Mouse (Mus musculus) adrenal gland, postnatal 4 days (tissue): ENCODE data around the gene Fkbpl. TPM values are rescaled to one million over a fixed set of nuclear protein-coding genes. Genes with fewer than 3 reads are reported as not detected.

ENCODE experiments used
- DNase-seq, 2 experiments: peaks; one replicate each; pipeline ENCODE4 v3.0.0; 2021 to 2022; ENCODE audit warnings: low spot score in 2 of 2, mixed read lengths in 2 of 2
- long read RNA-seq, 2 experiments: library from polyadenylated mRNA; stranded (forward); transcript quantifications; one replicate each; pipeline ENCODE4 v2.0.0; 2021
- total RNA-seq, 2 experiments: library from RNA; stranded (reverse); gene quantifications; 2 replicates each; pipeline ENCODE4 v1.2.3; 2021

Fkbpl gene
- total RNA-seq = 10 to 100 TPM; 13.2 to 16.3 TPM
- long read RNA-seq, experiment 1, transcript Fkbpl-201 (2 exons, 1,270 nt) = major isoform, 5 of 6 reads
- long read RNA-seq, experiment 1, partial matches to known transcripts = 0 of 6 reads
- long read RNA-seq, experiment 1, other reads (novel, unspliced or antisense) = 1 of 6 reads
- long read RNA-seq, experiment 2, transcript Fkbpl-201 (2 exons, 1,270 nt) = major isoform, 10 of 16 reads
- long read RNA-seq, experiment 2, partial matches to known transcripts = 0 of 16 reads
- long read RNA-seq, experiment 2, other reads (novel, unspliced or antisense) = 5 of 16 reads

DNA sequence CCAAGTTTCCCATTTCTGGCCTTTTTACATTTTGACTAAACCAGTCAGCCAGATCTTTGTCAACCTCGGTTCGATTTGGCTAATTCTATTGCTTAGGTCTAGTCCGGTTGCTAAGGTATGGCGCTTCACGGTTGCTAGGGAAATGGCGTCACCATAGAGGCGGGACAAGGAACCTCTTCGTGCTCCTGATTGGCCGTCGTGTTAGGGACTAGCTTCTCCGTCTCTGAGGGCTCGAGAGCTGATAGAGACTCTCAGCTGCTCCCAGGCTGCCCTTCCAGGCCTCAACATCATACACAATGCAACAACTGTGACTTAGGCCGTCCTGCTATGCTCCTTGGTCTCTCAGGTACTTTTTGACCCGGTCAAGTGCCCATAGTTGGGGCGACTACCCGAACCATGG lies at the start of gene Fkbpl:
Fkbpl (plus strand) TSS at position 157 of the 400 bp plus-strand sequence.
- peak; percentile 71 to 88 for DNase-seq

DNA sequence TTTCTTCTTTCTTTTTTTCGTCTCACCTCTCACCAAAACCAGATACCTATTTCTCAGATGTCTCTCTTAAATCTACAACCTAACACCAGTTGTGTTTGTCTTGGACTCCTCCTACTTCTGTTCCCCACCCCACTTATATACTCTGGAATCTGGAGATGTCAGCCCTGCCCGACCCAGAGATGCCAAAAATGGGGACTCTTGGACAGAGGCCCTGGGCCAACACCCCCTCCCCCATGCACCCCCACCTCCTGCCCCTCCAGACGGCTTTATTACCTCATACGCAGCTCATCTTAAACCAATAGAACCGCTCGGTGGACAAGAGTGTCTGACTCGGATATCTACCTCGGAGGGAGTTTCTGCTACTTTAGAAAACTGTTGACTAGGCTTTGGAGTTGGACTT lies 48.5 kb upstream of the Fkbpl start:
- no peak for DNase-seq

DNA sequence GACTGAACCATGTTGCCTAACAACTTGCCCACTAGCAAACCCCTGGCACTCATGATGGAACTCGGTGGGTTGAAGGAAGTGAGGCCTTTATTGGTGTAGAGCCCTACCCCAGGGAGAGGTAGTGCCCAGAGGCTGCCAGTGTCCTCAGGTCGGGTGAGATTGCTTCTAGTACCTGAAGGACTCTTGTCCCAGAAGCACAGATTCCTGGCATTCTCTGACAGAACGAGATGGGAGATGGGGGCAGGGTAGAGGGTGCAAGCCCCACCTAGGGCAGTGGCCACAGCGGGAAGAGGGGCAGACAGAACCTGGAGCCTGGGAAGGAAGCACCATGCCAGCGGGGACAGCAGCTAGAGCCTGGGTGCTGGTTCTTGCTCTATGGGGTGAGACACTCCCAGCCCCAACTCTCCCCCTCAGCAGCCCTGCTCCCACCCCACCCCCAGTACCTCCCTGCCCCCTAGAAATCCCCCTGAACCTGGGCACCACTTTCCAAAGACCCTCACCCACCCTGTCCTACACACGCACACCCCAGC lies 46.9 kb upstream of the Fkbpl start, which contains the start of gene Ager:
Ager (plus strand) TSS at position 297 of the 530 bp plus-strand sequence.
- DNase-seq = no peak

DNA sequence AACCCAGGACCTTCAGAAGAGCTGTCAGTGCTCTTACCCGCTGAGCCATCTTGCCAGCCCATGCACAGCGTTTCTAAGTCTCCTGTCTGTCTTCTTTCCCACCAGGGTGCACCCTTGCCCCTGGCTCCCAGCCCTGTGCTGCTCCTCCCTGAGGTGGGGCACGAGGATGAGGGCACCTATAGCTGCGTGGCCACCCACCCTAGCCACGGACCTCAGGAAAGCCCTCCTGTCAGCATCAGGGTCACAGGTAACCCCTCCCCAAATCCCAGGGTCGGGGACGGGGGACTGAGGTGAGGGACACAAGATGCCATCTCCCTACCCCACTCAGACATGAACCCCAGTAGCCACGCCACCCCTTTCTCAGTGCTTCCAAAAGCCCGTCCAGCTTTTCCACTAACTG lies 44.7 kb upstream of the Fkbpl start:
- DNase-seq = no peak

DNA sequence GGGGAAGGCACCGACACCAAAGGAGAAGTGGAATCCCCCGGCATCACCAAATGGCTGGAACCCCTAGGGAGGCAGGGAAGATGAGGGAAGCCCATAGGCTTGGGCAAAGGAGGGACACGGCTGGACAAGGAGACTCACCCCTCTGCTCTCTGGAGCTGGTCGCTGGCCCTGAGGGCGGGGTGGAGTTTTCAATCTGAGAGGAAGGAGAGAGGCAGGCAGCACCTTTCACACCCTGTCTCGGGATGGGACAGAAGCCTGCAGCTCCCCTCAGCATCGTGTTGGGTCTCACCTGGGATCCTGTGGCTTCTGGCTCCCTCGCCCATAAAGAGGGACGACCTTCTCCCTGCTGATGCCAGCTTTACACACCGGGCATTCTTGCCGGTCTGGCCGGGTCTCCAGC lies 42.8 kb upstream of the Fkbpl start:
- no peak for DNase-seq

DNA sequence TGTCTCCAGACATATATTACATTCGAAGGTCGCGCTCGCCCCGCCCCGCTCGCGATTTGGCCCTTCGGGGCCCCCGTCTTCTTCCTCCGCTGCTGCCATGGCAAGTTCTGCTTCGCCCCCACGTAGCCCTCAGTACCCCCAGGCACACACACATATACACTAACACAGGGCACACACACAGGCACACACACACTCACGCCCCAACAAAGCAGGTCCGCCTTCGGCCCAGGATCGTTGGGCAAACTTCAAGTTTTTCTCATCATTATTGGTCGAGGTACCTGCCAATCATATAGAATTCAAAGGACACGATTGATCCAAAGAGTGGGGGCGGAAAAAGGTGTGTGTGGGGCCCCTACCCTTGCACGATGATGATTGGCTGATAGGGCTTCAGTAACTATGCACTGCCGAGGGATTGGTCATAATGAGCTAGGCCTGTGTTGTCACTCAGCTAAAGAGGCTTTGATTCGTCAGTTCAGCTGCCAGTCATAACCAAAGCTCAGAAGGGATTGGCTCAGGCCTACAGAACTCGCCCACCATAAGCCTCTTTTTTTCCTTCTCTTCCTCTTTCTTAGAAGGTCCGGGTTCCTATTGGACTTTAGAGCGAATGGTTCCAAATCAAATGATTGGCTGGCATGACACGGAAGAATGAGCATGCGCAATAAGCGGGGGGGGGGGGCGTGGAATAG lies 41.0 kb upstream of the Fkbpl start, which contains the start of gene Rnf5:
Rnf5 (minus strand) TSS at position 316 of the 686 bp plus-strand sequence.
- DNase-seq = peak; percentile 79 to 91

DNA sequence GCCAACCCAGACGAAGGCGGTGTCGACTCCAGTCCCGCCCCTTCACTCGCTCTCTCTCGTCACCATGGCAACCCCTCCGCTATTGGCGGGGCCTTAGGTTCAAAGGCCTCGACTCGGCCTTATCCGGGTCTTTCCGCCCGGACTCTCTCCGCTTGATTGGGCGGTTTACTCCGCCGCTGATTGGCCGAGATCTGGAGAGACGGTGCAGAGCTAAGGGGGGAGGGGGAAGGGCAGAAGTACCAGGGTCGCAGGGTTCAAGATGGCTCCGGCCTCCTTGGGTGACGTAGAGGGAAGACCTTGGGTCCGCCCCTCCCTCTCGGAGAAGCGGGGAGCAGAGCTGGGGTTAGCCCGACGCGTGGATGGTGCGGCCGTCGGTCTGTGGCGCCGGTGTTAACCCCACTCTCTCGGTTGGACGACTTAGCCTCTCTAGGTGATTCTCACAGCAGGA lies 40.5 kb upstream of the Fkbpl start, which contains the start of gene Agpat1:
Agpat1 (plus strand) TSS at position 202 of the 448 bp plus-strand sequence.
- peak; percentile 94 to 99 for DNase-seq

DNA sequence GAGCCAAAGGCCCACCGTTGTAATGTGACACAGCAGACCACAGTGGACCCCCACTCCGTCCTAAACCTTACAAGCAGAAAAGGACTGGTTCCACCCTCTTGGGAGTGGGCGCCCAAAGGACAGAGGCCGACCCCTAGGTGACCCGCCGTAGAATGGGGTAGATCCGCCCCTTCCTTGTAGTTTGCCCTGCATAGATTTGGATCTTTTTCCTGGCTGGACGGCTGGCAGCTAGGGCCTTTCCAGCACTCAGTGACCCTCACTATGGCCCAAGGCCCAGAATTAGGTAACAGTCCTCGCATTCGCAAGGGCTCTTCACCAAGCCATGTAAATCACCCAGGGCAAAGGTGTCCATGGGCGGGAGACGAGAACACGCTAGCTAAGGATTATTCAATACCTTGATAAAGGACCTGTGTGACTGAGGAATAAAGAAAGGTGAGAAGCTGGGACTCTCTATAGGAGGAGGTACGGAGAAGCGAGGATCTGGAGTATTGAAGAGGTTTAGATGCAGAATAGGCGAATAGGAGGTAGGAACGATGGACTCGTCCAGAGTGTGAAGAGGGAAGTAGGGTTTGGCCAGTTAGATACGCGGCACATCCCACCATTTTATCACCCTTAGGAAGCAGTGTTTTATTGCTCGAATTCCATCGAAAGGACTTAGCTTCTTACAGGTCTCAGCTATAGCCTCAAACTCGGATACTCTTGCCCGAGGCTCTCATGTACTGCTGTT lies 39.9 kb upstream of the Fkbpl start:
- peak in 1 of 2 experiments; percentile 33 for DNase-seq

DNA sequence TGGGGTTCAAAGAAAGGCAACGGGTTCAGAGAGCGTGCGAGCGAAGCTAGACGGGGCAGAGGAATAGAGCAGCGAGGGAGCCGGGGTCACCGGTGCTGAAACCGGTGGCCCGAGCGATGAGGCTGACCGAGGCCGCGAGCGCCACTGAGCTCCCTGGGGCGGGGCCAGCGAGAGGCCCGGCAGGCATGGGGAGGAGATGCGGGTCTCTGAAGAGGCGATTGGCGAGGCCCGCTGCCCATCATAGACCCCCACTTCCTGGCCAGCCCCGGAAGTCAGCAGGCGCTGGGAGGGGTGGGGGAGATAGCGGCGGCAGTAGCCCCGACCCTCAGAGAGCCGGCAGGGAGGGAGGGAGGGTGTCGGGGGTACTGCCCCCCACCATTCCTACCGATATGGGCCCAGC lies 39.0 kb upstream of the Fkbpl start:
- DNase-seq = peak; percentile 88 to 94

DNA sequence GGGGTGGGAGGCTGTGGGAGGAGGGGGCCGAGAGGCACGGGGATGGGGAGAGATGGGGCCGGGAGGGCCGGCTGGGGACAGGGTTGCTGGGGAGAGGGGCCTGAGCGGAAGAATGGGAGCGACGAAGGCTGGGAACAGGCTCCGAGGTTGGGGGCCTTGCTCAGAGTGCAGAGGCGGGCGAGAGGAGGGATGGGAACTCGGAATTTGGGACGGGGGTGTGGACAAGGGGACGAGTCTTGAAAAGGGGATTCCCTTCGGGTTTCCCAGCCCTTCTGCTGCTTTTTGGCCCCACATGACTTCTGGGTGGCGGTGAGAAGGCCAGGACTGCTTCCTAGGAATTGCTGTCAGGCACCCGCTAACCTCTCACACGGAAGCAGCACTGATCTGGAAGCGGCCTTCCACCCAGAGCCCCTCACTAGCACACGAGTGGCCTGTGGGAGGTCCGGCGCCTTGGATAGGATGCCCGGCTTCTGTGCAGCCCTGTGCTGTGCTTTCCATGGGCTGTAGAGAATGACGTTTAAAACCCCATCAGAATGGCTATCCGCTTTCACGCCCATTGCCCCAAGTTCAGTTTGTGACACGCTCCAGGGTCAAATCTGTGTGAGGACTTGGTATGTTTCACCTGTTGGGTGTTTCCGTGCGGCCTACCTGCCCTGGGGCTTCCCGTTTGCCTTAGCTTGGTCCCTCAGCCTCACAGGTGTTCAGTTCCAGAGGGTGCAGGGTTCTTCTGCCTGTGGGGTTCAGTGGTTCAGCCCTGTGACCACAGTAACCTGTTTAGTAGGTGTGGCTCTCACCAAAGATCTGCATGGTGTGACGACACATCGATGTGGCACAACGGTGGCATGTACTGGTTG lies 38.2 kb upstream of the Fkbpl start:
- DNase-seq = no peak

DNA sequence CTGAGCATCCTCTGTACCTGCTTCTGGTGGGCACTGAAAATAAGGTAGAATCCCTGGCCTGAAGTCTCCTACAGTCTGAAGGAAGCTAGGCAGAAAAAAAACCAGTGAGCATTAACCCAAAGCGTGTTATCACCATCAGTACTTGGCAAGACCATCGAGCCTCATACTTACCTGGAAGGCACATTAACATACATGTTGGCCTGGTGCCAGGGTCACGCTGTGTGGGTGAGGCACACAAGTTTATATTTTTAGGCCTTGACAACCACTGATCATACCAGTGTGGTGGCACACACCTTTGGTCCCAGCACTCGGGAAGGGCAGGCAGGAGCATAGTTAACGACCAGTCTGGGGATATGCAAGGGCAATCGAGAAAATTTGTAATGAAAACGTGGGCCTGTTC lies 36.6 kb upstream of the Fkbpl start:
- no peak for DNase-seq

DNA sequence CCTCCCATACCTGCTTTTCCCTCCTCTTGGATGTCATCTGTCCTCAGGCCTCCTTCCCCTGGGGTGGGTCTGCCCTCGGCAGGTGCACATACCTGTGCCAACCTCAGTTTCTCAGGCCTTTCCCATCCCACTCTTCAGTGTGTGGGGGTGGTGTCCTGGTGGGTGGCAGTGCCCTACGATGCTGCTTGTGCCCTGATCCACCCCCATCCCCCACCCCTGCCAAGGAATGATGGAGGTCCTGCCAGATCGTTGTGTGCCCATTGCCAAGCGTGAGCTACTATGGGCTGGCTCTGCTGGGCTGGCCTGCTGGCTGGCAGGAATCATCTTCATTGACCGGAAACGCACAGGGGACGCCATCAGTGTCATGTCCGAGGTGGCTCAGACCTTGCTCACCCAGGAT lies 33.5 kb upstream of the Fkbpl start:
- DNase-seq = no peak

DNA sequence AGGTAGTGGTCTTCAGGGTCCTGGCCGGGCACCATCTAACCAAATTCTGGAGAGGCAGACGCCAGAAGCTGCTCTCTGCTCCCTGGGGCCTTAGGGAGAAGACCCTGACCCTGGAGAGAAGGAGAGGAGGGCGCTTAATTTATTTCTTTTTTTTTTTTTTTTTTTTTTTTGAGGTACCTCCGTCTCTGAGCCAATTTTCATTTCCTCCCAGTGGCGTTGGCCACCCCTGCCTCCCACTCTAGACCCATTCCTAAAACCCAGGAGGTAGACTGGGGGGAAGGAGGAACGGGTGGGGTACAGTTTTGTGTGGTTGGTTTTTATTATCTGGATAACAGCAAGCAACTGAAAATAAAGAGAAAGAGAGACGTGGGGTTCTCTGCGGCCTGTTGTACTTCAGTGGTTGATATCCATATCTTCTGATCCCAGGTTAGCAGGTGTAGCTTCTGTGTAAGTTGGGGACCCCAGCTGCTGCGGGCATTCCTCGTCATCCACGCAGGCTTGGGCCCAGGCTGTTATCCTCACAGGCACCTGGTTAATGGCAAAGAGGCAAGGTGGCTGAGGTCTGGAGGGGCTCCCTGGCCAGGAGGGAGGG lies 31.4 kb upstream of the Fkbpl start:
- DNase-seq = no peak

DNA sequence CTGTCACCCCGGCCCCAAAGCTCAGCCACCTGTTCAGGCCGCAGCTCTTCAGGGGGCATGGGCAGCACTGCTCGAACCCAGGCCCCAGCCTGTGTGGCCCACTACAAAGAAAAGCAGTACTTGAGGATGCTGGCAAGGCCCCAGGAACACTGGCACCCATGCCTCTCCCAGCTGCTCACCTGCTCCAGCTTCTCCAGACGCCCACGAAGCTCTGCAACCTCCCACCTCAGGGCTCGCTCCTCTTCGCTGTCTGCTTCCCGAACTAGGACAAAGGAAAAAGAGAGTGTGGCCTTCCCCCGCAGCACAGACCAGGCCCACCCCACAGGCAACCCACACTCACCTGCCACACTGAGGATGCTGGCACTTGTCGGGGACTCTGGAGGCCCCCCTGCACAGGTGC lies 30.7 kb upstream of the Fkbpl start:
- no peak for DNase-seq

DNA sequence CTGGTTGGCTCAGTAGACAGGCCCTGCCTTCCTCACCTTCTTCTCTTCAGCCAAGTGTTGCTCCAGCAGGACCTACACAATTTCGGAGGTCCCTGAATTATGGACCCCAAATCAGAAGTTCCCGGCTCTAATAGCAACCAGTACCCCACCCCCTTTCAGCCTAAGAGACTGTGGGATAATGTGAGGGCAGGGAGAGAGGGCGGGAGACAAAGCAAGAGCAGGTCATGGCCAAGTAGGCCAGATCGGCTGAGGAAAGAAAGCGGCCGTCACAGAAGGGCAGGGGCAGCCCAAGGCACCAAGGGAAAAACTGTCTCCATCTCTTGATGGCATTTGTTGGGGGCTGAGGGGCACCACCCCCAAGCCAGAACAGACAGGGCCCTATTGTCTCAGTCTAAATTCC lies 28.7 kb upstream of the Fkbpl start, which contains the start of gene Egfl8:
Egfl8 (minus strand) TSS at position 101 of the 400 bp plus-strand sequence.
- no peak for DNase-seq

DNA sequence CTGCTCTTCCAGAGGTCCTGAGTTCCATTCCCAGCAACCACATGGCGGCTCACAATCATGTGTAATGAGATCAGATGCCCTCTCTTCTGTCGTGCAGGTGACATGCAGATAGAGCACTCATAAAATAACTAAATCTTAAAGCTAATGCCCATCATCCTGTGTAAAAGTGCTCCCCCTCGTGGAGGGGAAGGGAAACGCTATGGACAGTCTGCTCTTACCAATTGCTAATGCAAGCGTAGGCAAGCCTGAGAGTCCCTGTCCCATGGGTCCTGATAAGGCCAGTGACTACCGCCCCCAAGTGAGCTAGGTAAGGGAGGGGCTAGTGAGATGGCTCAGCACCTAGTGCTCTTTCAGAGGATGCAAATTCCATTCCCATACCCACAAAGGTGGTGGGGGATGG lies 25.6 kb upstream of the Fkbpl start:
- peak in 1 of 2 experiments; percentile 52 for DNase-seq

DNA sequence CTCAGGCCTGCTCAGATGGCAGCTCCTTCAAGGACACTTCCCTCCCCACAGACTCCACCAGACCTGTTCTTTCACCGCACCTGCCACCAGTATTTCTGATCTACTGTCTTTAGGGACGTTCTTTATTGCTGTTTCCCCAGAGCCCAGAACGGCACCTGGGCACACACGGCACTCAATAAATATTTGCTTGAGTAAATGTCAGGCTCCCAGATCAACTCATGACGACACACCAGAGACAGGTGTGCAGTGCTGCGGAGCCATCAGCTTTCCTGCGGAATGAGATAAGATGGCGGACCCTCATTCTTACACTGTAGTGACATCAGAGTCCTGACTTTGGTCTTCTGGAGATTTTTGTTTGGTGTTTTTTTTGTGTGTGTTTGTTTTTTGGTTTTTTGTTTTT lies 23.6 kb upstream of the Fkbpl start:
- DNase-seq = no peak

DNA sequence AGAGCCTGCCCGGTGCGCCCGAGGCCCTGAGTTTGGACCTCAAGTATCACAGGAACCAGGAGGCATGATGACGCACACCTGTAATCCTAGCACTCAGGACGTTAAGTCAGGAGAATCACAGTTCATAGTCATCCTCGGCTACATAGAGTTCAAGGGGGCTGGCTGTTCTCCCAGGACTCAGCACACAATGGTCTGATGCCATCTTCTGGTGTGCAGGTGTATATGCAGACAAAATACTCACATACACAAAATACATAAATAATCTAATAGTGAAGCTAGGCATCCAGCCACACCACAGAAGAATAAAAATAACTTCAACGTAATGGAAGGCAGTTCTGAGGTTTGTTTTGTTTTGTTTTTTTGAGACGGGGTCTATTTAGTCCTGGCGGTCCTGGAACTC lies 21.4 kb upstream of the Fkbpl start:
- DNase-seq = no peak

DNA sequence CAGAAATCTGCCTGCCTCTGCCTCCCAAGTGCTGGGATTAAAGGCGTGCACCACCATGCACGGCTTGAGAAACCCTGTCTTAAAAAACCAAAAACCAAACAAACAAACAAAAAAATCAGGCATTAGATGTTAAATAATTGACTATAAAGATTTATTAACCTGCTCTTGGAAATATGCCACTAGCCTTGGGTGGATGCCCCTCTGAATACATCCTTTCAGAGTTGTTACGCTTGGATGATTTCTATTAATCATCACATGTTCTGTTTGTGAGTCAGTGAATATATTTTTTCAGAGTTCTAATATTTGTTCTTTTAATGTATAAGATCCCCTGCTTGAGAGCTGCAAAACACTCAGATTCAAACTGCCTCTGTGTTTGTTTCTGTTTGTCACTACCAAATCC lies 19.6 kb upstream of the Fkbpl start:
- DNase-seq = no peak
